Mouse (Mus musculus) hindbrain, embryonic 12.5 days (tissue): ENCODE results near the gene Kctd7. TPM values are rescaled to one million over a fixed set of nuclear protein-coding genes. Genes with fewer than 3 reads are reported as not detected.

Experiments used
- ATAC-seq: fragments of 200-750 bp; cut with Nextera tagmentation; 2 replicates; pipeline ENCODE4 v1.8.0; 2017; ENCODE audit warnings: moderate TSS enrichment; ENCODE audit not compliant: low FRiP score
- H3K27ac ChIP-seq: fragments of 300-500 bp; sonication (generic); 2 replicates; pipeline ENCODE4 v1.5.1; 2016; ENCODE audit warnings: mild to moderate bottlenecking
- H3K27me3 ChIP-seq: fragments of 300-500 bp; sonication (generic); 2 replicates; pipeline ENCODE4 v1.6.1; 2016; ENCODE audit warnings: mild to moderate bottlenecking
- H3K36me3 ChIP-seq: fragments of 300-500 bp; sonication (generic); 2 replicates; pipeline ENCODE4 v1.6.1; 2016; ENCODE audit warnings: mild to moderate bottlenecking
- H3K4me1 ChIP-seq: fragments of 300-500 bp; sonication (generic); 2 replicates; pipeline ENCODE4 v1.6.1; 2016
- H3K4me2 ChIP-seq: fragments of 300-500 bp; sonication (generic); replicated peaks from 2 replicates; pipeline ENCODE4 v1.6.1; 2016; ENCODE audit warnings: mild to moderate bottlenecking
- H3K4me3 ChIP-seq: fragments of 300-500 bp; sonication (generic); 2 replicates; pipeline ENCODE4 v1.5.1; 2016; ENCODE audit warnings: mild to moderate bottlenecking
- H3K9ac ChIP-seq: fragments of 300-500 bp; sonication (generic); 2 replicates; pipeline ENCODE4 v1.6.1; 2016; ENCODE audit warnings: mild to moderate bottlenecking, moderate library complexity
- H3K9me3 ChIP-seq: fragments of 300-500 bp; sonication (generic); replicated peaks from 2 replicates; pipeline ENCODE4 v1.6.1; 2016; ENCODE audit warnings: mild to moderate bottlenecking
- whole genome bisulfite sequencing: fragments of 180-500 bp; shearing (Covaris S2); methylation state at CpG from one replicate; pipeline ENCODE4 v1.1.7; 2016; 5-methylcytosine and 5-hydroxymethylcytosine counted together
- polyA plus RNA-seq: library from polyadenylated mRNA; unstranded; fragments of >200 nt; fragmentation: Nextera tagmentation; extraction: Ambion mirVana; gene quantifications from 2 replicates; pipeline ENCODE4 v1.2.1, GENCODE M21; 2016

Kctd7 gene
- polyA plus RNA-seq, 1 experiment from 2014 or later = 8.7 TPM

DNA sequence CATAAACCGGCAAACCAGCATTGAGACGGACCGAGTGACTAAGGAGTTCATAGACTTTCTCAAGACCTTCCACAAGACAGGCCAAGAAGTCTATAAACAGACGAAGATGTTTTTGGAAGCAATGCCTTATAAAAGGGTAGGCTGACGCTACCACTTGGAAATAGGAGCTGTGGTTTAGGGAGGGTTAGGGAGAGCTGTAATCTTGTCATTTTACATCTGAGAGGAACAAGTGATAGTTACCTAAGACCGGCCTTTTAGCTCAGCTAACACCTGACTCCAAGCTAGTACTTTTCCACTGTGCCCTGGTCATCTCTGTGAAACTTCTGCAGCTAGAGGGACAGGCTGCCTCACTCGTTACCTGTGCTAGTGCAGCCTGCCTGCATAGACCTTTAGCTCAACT is 53.3 kb downstream of the Kctd7 start:
- H3K4me3 ChIP-seq = no peak overlapping the region
- no peaks in the 10 kb centered on the region for H3K4me1 ChIP-seq
- H3K9ac ChIP-seq = no peak overlapping the region
- no peaks in the 10 kb centered on the region for H3K27me3 ChIP-seq
- no peak overlapping the region for H3K4me2 ChIP-seq
- ATAC-seq = no peak
- WGBS = 90% methylated on average over 7 of the region's 7 CpGs
- no peak overlapping the region for H3K27ac ChIP-seq
- peaks cover 45% of the 10 kb centered on the region for H3K36me3 ChIP-seq
- no peaks in the 10 kb centered on the region for H3K9me3 ChIP-seq

DNA sequence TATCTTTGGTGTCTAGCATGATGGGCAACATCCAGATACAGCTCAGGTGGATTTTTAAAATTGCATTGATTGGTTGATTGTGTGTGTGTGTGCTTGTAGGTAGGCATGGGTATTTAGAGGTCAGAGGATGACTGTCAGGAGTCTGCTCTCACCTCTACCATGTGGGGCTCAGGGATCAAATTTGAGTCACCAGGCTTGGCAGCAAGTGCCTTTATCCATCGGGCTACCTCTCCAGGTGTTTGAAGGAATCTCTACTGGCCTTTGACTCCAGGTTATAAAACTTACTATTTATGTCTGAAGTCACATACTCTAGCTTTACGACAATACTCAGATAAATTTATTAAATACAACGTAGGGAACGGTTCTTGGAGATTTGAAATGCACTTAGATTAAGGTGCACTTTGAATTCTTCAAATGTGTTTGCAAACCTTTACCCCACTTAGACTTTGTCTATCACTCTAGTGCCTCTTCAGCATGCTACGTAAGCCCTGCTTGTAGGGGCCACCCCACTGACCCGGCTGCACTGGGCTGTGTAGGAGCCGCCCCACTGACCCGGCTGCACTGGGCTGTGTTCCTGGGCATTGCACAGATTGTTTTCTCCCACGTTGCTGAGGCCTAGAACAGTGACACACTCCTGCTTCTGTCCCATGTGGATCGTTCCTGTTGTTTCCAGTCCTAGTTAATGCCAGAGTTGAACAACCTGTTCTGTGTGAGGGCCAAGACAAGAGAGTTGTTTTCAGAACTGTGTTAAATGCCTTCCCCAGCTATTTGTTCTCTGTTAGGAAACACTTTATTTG is 55.8 kb downstream of the Kctd7 start:
- H3K4me3 ChIP-seq = no peak overlapping the region
- no peak overlapping the region for H3K27ac ChIP-seq
- no peak overlapping the region for H3K4me2 ChIP-seq
- H3K4me1 ChIP-seq = no peaks in the 10 kb centered on the region
- ATAC-seq = no peak
- no peaks in the 10 kb centered on the region for H3K27me3 ChIP-seq
- H3K9me3 ChIP-seq = no peaks in the 10 kb centered on the region
- WGBS = 88% methylated on average over 10 of the region's 10 CpGs
- H3K36me3 ChIP-seq = peaks cover 38% of the 10 kb centered on the region
- H3K9ac ChIP-seq = no peak overlapping the region

DNA sequence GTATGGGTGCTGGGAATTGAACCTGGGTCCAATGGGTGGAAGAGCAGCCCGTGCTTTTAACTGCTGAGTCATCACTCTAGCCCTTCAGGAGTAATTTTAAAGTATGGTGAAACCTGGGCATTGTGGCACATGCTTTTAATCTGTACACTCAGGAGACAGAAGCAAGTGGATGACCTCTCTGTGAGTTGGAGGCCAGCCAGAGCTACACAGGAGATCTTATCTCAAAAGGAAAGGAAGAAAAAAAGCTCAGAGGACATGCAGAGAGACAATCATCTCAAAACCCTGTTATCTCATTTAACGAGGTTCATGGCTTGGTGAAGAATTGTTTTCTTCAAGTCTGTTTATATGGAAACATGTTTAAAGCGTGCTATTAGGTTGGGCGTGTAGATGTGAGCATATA is 59.3 kb downstream of the Kctd7 start:
- no peak overlapping the region for H3K9ac ChIP-seq
- H3K4me2 ChIP-seq = no peak overlapping the region
- H3K27ac ChIP-seq = no peak overlapping the region
- no peaks in the 10 kb centered on the region for H3K27me3 ChIP-seq
- H3K4me3 ChIP-seq = no peak overlapping the region
- peaks cover 41% of the 10 kb centered on the region for H3K36me3 ChIP-seq
- ATAC-seq = no peak
- H3K4me1 ChIP-seq = no peaks in the 10 kb centered on the region
- 91% methylated on average over 4 of the region's 4 CpGs for WGBS
- H3K9me3 ChIP-seq = no peaks in the 10 kb centered on the region

- 92% methylated on average over 6 of the region's 6 CpGs for WGBS
- Histone ChIP-seq H3K27ac (no peak overlapping the region), H3K4me3 (no peak overlapping the region), H3K4me1 (no peaks in the 10 kb centered on the region), H3K27me3 (no peaks in the 10 kb centered on the region), H3K9me3 (no peaks in the 10 kb centered on the region), H3K9ac (no peak overlapping the region), H3K4me2 (no peak overlapping the region), H3K36me3 (peaks cover 43% of the 10 kb centered on the region)
- no peak for ATAC-seq
Measured at GRCm38 (mm10) chr5:130204560-130204959, 59.9 kb downstream of the Kctd7 start.

Other genes starting within 250 kb of the Kctd7 start
- gene Zbed5, start 249.1 kb upstream of the Kctd7 start, polyA plus RNA-seq = 10.9 and 12.4 TPM in 2 replicates
- gene Phkg1, start 246.3 kb upstream of the Kctd7 start, polyA plus RNA-seq = 0.34 and 0.46 TPM in 2 replicates
- 4.7 and 6.6 TPM in 2 replicates for gene Nupr1l, start 236.3 kb upstream of the Kctd7 start, polyA plus RNA-seq
- gene Vkorc1l1, start 202.9 kb upstream of the Kctd7 start, polyA plus RNA-seq = 40.9 and 42.4 TPM in 2 replicates
- gene Gusb, start 141.8 kb upstream of the Kctd7 start, polyA plus RNA-seq = 31.4 and 31.5 TPM in 2 replicates
- gene Asl, start 115.6 kb upstream of the Kctd7 start, polyA plus RNA-seq = 23.5 and 34.7 TPM in 2 replicates
- gene Crcp, start 115.6 kb upstream of the Kctd7 start, polyA plus RNA-seq = 53.3 and 56.0 TPM in 2 replicates
- 57.0 and 62.9 TPM in 2 replicates for gene Tpst1, start 71.5 kb upstream of the Kctd7 start, polyA plus RNA-seq
- 33.3 and 38.2 TPM in 2 replicates for gene Rabgef1, start 26.9 kb downstream of the Kctd7 start, polyA plus RNA-seq
- gene Tmem248, start 72.2 kb downstream of the Kctd7 start, polyA plus RNA-seq = 31.0 and 31.1 TPM in 2 replicates
- 69.5 and 72.6 TPM in 2 replicates for gene Sbds, start 110.7 kb downstream of the Kctd7 start, polyA plus RNA-seq
- gene Tyw1, start 110.8 kb downstream of the Kctd7 start, polyA plus RNA-seq = 26.9 and 27.1 TPM in 2 replicates
- 2.9 and 3.0 TPM in 2 replicates for gene Caln1, start 224.6 kb downstream of the Kctd7 start, polyA plus RNA-seq
- not detected in 2 replicates for gene A330070K13Rik, start 239.8 kb downstream of the Kctd7 start, polyA plus RNA-seq